Mouse (Mus musculus) heart, adult 8-10 months (tissue): ENCODE results near the gene Gm20388. TPM values are rescaled to one million over a fixed set of nuclear protein-coding genes. Genes with fewer than 3 reads are reported as not detected.

ENCODE experiments used
- DNase-seq: peaks from one replicate; pipeline ENCODE4 v3.0.0; 2022; ENCODE audit warnings: low spot score
- total RNA-seq, 4 experiments: library from RNA; stranded (reverse); gene quantifications; 2 replicates each; pipeline ENCODE4 v1.2.4; 2022

The Gm20388 gene
- total RNA-seq, 4 experiments from 2014 or later = 4.2 to 6.7 TPM; not detected in 2

- DNase-seq = no peak
Measured at GRCm38 (mm10) chr8:122836199-122836598, 2925.6 kb downstream of the Gm20388 start.

- no peak for DNase-seq
Measured at GRCm38 (mm10) chr8:122836696-122837095, 2926.1 kb downstream of the Gm20388 start.

- DNase-seq = no peak
Measured at GRCm38 (mm10) chr8:122844161-122844560, 2933.5 kb downstream of the Gm20388 start.

GRCm38 (mm10) chr8:122845662-122846061 is 2935.0 kb downstream of the Gm20388 start:
- no peak for DNase-seq

- DNase-seq = no peak
Measured at GRCm38 (mm10) chr8:122847829-122848561, 2937.4 kb downstream of the Gm20388 start, which contains the start of gene Cdh15. Cdh15 (plus strand) TSS chr8:122847966.

- DNase-seq = no peak
Measured at GRCm38 (mm10) chr8:122849152-122849910, 2938.7 kb downstream of the Gm20388 start.

GRCm38 (mm10) chr8:122850641-122851240 is 2940.1 kb downstream of the Gm20388 start:
- no peak for DNase-seq

GRCm38 (mm10) chr8:122851692-122852545 is 2941.3 kb downstream of the Gm20388 start:
- DNase-seq = no peak

GRCm38 (mm10) chr8:122852546-122852905 is 2941.9 kb downstream of the Gm20388 start:
- DNase-seq = no peak

- DNase-seq = no peak
Measured at GRCm38 (mm10) chr8:122853340-122853771, 2942.7 kb downstream of the Gm20388 start.

- DNase-seq = no peak
Measured at GRCm38 (mm10) chr8:122854388-122854787, 2943.7 kb downstream of the Gm20388 start.

- DNase-seq = no peak
Measured at GRCm38 (mm10) chr8:122855123-122855522, 2944.5 kb downstream of the Gm20388 start.

- DNase-seq = no peak
Measured at GRCm38 (mm10) chr8:122856288-122856687, 2945.6 kb downstream of the Gm20388 start.

- DNase-seq = no peak
Measured at GRCm38 (mm10) chr8:122859843-122860242, 2949.2 kb downstream of the Gm20388 start.

GRCm38 (mm10) chr8:122864719-122865129 is 2954.1 kb downstream of the Gm20388 start:
- no peak for DNase-seq

- DNase-seq = no peak
Measured at GRCm38 (mm10) chr8:122865441-122865840, 2954.8 kb downstream of the Gm20388 start.

GRCm38 (mm10) chr8:122866231-122866630 is 2955.6 kb downstream of the Gm20388 start:
- no peak for DNase-seq

GRCm38 (mm10) chr8:122867982-122868381 is 2957.3 kb downstream of the Gm20388 start:
- no peak for DNase-seq

GRCm38 (mm10) chr8:122870377-122870863 is 2959.8 kb downstream of the Gm20388 start:
- DNase-seq = no peak

- DNase-seq = no peak
Measured at GRCm38 (mm10) chr8:122871663-122872062, 2961.0 kb downstream of the Gm20388 start.

- DNase-seq = no peak
Measured at GRCm38 (mm10) chr8:122873171-122873570, 2962.5 kb downstream of the Gm20388 start.
